Mouse (Mus musculus): ENCODE data around the gene Sun2.

DNA sequence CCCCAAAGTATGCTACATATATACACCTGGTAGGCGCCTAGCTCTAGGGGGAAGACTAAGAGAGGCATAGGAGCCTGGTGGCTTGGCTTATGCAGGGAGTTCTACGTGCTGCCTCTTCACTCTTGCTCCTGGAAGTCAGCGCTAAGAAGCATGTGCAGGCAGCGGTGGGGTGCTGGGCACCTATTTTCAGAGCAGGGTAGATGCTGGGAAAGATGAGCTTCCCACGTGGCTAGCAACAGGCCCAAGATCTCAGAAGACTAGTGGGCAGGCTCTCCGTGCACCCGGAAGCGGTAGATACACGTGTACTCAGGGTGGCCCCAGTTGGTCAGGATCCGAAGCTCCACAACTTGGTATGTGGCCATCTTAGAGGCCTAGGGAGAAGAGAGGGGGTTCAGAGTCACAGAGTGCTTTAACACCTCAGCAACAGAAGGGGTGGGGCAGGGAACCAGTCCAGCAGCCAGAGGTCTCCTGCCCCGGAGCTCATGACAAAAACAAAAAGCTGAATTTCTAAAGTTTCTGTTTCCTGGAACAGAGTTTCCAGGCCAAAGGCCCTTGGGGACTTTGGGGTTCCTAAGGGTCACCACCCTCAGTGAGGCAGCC, 17.0 kb downstream of the Sun2 start:
- TF ChIP-seq CTCF (IDR thresholded peaks at IDR 0.05; ENCODE audit: low read depth), result no peak
- no peak for TF ChIP-seq EP300 (IDR thresholded peaks at IDR 0.05; ENCODE audit: low read depth)

Measured in liver, postnatal 0 days (tissue).